Mouse (Mus musculus): ENCODE measurements around the gene Txndc9.

DNA sequence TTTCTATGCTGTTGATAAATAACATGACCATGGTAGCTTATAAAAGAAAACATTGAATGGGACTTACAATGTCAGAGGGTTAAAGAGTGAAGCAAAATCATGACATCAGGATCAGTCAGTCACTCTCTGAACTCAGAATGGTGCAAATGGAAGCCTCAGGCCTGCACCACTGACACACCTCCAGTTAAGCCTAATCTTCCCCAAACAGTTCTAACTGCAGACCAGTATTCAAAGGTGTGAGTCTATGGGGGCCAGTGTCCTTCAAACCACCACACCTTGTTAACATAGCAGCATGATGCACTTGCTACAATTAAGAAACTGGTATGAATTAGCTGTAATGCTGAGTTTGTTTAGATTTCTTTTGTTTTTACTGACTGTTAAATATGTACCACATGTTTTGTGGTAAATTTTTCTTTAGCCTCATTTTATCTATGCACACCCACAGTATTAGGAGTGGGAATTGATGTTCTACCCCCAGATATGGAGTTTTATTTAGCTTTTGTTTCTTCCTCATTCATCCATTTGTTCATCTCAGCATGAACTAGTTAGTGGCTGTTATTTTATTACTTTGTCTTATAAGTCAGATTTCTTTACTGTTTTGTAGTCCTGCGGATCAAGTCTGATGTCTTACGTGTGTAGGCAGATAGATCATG lies 17.0 kb upstream of the Txndc9 start:
- no peak for TF ChIP-seq POLR2A (IDR thresholded peaks at IDR 0.05; ENCODE audit: borderline replicate concordance, extremely low read depth, low read depth, low read length)
- no peak for TF ChIP-seq CTCF (IDR thresholded peaks at IDR 0.05; ENCODE audit: insufficient read depth, low read length)
